Mouse (Mus musculus) embryonic facial prominence, embryonic 12.5 days (tissue): ENCODE measurements around the gene Uqcrq. TPM values are rescaled to one million over a fixed set of nuclear protein-coding genes. Genes with fewer than 3 reads are reported as not detected.
"Not testable (repeated sequence)": the region's sequence is repeated elsewhere in the genome, so short reads cannot be mapped to it uniquely, and the experiment has no call there.

ENCODE experiments used
- ATAC-seq: fragments of 200-750 bp; cut with Nextera tagmentation; 2 replicates; pipeline ENCODE4 v1.8.0; 2017; ENCODE audit not compliant: insufficient number of reproducible peaks, insufficient read depth, low FRiP score, low TSS enrichment
- H3K27ac ChIP-seq: fragments of 300-500 bp; sonication (generic); 2 replicates; pipeline ENCODE4 v1.5.1; 2016; ENCODE audit warnings: mild to moderate bottlenecking
- H3K27me3 ChIP-seq: fragments of 300-500 bp; sonication (generic); 2 replicates; pipeline ENCODE4 v1.6.1; 2016; ENCODE audit warnings: mild to moderate bottlenecking, moderate library complexity
- H3K36me3 ChIP-seq: fragments of 300-500 bp; sonication (generic); 2 replicates; pipeline ENCODE4 v1.6.1; 2016; ENCODE audit warnings: mild to moderate bottlenecking
- H3K4me1 ChIP-seq: fragments of 300-500 bp; sonication (generic); 2 replicates; pipeline ENCODE4 v1.6.1; 2016
- H3K4me2 ChIP-seq: fragments of 300-500 bp; sonication (generic); replicated peaks from 2 replicates; pipeline ENCODE4 v1.6.1; 2016; ENCODE audit warnings: mild to moderate bottlenecking, moderate library complexity
- H3K4me3 ChIP-seq: fragments of 300-500 bp; sonication (generic); 2 replicates; pipeline ENCODE4 v1.5.1; 2016; ENCODE audit warnings: mild to moderate bottlenecking
- H3K9ac ChIP-seq: fragments of 300-500 bp; sonication (generic); 2 replicates; pipeline ENCODE4 v1.6.1; 2016; ENCODE audit warnings: mild to moderate bottlenecking, moderate library complexity
- H3K9me3 ChIP-seq: fragments of 300-500 bp; sonication (generic); 2 replicates; pipeline ENCODE4 v1.6.1; 2016; ENCODE audit warnings: mild to moderate bottlenecking, moderate library complexity
- WGBS: fragments of 180-500 bp; shearing (Covaris S2); methylation state at CpG from one replicate; pipeline ENCODE4 v1.1.7; 2016; 5-methylcytosine and 5-hydroxymethylcytosine counted together
- polyA plus RNA-seq: library from polyadenylated mRNA; unstranded; fragments of >200 nt; fragmentation: Nextera tagmentation; extraction: Ambion mirVana; gene quantifications from 2 replicates; pipeline ENCODE4 v1.2.1, GENCODE M21; 2016

The Uqcrq gene
- polyA plus RNA-seq, 1 experiment from 2014 or later = 476 TPM

DNA sequence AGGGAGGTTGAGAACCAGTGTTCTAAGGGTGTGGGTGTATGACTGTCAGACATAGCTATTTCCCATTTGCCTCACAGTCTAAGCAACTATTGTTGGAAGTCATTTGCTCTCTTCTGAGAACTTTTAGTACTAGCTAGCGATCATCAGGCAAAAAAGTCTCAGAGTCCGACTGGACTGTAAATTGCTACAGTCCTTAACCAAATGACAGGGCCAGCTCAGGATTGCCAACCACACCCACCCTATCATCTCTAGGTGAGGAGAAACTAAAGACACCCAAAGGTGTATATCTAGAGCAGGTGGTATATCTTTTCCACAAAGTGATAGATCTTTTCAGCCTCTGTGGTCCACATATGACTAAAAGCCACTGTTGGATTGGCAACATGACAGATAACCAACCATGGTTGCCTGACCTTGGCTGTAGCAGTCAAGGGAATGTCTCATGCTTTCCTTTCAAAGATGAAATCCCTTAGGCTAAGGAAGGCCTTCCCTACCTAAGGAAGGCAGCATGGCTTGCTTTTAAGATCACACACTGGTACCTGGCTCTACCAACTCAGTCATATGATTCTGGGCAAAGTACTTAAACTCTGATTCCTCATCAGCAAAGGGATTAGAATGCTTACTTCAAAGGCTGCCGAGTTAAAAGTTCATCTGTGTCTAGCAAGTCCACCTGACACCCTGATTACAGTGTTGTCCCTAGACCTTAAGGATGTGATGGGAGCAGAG lies 2.5 kb downstream of the Uqcrq start:
- no peak overlapping the region for H3K4me2 ChIP-seq
- no peak overlapping the region for H3K4me3 ChIP-seq
- H3K27ac ChIP-seq = no peak overlapping the region
- no peaks in the 10 kb centered on the region for H3K27me3 ChIP-seq
- H3K4me1 ChIP-seq = peaks cover 7% of the 10 kb centered on the region
- H3K9me3 ChIP-seq = no peaks in the 10 kb centered on the region
- no peak overlapping the region for H3K9ac ChIP-seq
- WGBS = 89% methylated on average over 3 of the region's 3 CpGs
- peaks cover 8% of the 10 kb centered on the region for H3K36me3 ChIP-seq
- no peak for ATAC-seq

DNA sequence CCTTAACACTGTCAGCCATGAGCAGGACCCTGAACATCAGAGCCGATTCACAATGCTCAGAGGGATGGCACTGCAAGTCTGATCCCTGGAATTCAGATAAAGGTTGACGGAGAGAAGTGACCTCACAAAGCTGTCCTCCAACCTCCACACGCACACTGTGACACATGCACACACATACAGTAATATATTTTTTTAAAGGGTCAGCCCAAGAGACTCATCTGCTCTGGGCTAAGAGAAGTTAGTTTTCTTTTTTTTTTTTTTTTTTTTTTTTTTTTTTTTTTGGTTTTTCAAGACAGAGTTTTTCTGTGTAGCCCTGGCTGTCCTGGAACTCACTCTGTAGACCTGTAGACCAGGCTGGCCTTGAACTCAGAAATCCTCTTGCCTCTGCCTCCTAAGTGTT lies 3.7 kb downstream of the Uqcrq start:
- H3K4me3 ChIP-seq, H3K27me3 ChIP-seq, H3K36me3 ChIP-seq, H3K27ac ChIP-seq, H3K9ac ChIP-seq, ATAC-seq, H3K4me2 ChIP-seq, H3K4me1 ChIP-seq, H3K9me3 ChIP-seq: not testable (repeated sequence)
- 88% methylated on average over 3 of the region's 3 CpGs for WGBS

DNA sequence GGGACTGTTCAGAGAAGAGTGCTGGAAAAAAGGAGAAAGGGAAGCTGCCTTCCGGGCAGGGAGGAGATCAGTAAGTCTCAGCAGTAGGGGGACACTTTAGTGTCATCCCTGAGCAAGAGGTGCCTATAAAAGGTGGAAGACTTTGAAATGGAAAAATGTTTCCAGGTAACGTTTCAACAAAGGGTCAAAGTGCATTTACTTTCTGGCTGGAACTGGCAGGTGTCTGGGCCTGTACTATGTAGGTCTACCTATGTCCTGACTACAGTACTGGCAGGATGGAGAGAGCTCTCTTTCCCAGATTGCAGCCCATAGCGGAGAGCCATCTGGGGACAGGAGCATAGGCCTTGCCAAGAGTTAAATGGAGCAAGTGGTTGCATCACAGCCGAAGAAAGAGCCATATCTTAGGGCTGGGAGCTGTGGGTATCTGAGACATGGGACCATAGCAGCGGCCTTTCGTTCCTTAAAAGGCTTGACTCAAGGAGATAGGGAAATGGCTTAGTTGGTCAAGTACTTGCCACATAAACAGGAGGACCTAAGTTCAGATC lies 4.8 kb downstream of the Uqcrq start:
- Histone ChIP-seq H3K4me1 (peaks cover 7% of the 10 kb centered on the region), H3K4me3 (no peak overlapping the region), H3K27ac (no peak overlapping the region), H3K4me2 (no peak overlapping the region), H3K27me3 (no peaks in the 10 kb centered on the region), H3K9me3 (no peaks in the 10 kb centered on the region), H3K36me3 (peaks cover 15% of the 10 kb centered on the region), H3K9ac (no peak overlapping the region)
- WGBS = 83% methylated on average over 6 of the region's 6 CpGs
- ATAC-seq = no peak

DNA sequence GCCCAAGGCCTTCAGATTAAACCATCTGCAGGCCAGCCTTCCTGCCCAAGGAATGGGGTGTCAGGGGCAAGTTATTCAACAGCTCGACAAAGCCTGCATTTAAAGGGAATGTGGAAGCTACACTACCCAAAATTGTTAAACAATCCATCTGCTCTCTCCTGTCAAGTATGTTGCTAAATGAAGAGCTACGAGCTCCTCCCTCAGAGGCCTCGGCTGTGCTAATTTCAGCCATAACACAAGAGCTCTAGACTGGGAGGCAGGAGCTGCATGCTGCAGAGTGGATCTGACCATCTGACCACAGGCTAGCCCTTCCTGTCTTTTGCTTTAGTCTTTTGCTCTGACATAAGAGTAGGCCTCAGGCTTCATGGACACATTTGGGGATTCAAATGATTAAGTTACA lies 5.4 kb downstream of the Uqcrq start:
- 85% methylated on average over 3 of the region's 3 CpGs for WGBS
- peaks cover 16% of the 10 kb centered on the region for H3K36me3 ChIP-seq
- H3K4me3 ChIP-seq = no peak overlapping the region
- H3K4me1 ChIP-seq = peaks cover 7% of the 10 kb centered on the region
- H3K4me2 ChIP-seq = no peak overlapping the region
- H3K9ac ChIP-seq = no peak overlapping the region
- ATAC-seq = no peak
- H3K9me3 ChIP-seq = no peaks in the 10 kb centered on the region
- no peak overlapping the region for H3K27ac ChIP-seq
- H3K27me3 ChIP-seq = no peaks in the 10 kb centered on the region

DNA sequence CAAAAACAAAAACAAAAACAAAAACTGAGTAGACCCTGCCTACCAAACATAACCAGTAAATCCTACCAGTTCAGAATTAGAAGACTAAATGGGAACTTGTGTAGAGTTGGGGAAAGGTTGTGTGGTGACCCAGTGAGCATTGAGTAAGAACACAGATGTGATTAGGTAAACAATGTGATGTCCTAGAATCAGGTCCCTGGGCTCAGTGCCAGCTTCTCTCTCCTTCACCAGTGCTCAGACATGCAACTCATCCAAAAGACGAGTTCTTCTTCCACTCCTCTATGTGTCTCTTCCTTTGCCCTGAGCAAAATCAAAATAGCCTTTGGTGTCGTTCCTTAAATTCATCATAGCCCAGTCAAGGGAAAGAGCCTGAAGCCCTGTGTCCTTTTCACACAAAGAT lies 5.8 kb downstream of the Uqcrq start:
- 68% methylated on average over 2 of the region's 2 CpGs for WGBS
- ATAC-seq = no peak
- no peaks in the 10 kb centered on the region for H3K27me3 ChIP-seq
- peaks cover 20% of the 10 kb centered on the region for H3K36me3 ChIP-seq
- H3K4me3 ChIP-seq = no peak overlapping the region
- peaks cover 5% of the 10 kb centered on the region for H3K4me1 ChIP-seq
- no peak overlapping the region for H3K9ac ChIP-seq
- no peak overlapping the region for H3K4me2 ChIP-seq
- H3K9me3 ChIP-seq = no peaks in the 10 kb centered on the region
- H3K27ac ChIP-seq = no peak overlapping the region; the same call in 1 of the 2 replicates

DNA sequence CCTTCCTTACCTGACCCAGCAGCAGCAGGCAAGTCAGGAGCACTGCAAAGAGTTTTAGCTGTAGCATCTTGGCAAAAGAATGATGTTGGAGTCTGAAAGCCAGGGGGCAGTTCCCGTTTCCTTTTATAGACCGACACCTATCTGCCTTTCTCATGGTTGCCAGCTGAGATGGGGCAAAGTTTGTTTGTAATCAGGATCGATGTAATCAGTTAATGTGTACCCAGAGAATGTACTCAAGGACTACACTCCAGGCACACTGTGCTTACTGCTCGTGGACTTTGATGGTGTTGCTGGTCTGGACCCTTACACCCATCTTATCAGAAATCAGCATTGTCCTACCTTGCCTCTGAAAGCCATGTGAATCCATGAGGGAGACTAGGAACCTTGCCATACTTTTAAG lies 7.6 kb downstream of the Uqcrq start, which contains the start of gene Leap2:
Gene Leap2 (minus strand): TSS at position 135 of the 400 bp plus-strand sequence.
- H3K27me3 ChIP-seq = no peaks in the 10 kb centered on the region
- H3K4me1 ChIP-seq = no peaks in the 10 kb centered on the region
- H3K27ac ChIP-seq = no peak within 1 kb of the TSS
- H3K9ac ChIP-seq = no peak within 1 kb of the TSS
- no peak for ATAC-seq
- H3K4me2 ChIP-seq = no peak within 1 kb of the TSS
- peaks cover 23% of the 10 kb centered on the region for H3K36me3 ChIP-seq
- no peaks in the 10 kb centered on the region for H3K9me3 ChIP-seq
- H3K4me3 ChIP-seq = no peak within 1 kb of the TSS
- WGBS = 90% methylated on average over 4 of the region's 4 CpGs

DNA sequence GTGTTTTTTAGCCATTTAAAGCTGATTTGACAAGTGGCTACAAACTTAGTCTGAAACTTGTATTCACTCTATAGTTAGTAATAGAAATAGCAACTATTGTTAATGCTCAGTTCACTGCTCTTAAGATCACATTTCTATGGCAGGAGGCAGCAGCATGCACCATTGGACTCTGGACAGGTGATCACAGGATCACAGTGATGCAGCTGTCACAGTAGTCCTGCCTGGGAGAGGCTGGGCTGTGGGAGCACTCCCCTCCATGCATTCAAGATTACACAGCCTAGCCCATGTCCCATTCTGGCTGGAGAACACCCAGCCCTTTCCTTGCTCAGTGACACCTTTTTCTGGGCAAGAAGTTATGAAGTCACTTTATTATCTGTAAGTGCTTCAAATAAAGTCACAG lies 12.6 kb downstream of the Uqcrq start:
- Histone ChIP-seq H3K36me3 (peaks cover 70% of the 10 kb centered on the region), H3K9me3 (no peaks in the 10 kb centered on the region), H3K4me2 (no peak overlapping the region), H3K4me3 (no peak overlapping the region), H3K4me1 (no peaks in the 10 kb centered on the region), H3K9ac (no peak overlapping the region), H3K27me3 (no peaks in the 10 kb centered on the region), H3K27ac (no peak overlapping the region)
- no peak for ATAC-seq

DNA sequence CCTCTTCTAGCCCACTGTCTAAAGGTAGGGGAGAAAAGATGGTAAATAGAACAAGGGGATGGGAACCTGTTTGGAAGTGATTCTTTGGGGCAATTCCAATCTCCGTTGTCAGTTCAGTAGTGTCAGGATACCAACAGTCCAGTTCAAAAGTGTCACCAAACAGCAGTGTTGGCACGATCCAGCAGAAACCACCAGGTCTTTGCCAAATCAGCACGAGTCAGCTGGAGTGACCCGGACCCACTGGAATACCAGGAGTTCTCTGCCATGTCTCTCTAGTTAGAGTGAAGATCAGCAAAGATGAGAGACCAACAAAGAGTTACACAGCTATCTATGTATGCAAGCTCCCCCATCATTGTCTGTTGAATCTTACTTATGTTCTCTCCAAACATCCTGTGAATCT lies 16.8 kb downstream of the Uqcrq start:
- H3K9me3 ChIP-seq = no peaks in the 10 kb centered on the region
- ATAC-seq = no peak
- no peak overlapping the region for H3K4me2 ChIP-seq
- no peaks in the 10 kb centered on the region for H3K4me1 ChIP-seq
- no peak overlapping the region for H3K9ac ChIP-seq
- no peaks in the 10 kb centered on the region for H3K27me3 ChIP-seq
- WGBS = 93% methylated on average over 4 of the region's 4 CpGs
- H3K27ac ChIP-seq = no peak overlapping the region
- H3K36me3 ChIP-seq = peaks cover 87% of the 10 kb centered on the region
- no peak overlapping the region for H3K4me3 ChIP-seq

DNA sequence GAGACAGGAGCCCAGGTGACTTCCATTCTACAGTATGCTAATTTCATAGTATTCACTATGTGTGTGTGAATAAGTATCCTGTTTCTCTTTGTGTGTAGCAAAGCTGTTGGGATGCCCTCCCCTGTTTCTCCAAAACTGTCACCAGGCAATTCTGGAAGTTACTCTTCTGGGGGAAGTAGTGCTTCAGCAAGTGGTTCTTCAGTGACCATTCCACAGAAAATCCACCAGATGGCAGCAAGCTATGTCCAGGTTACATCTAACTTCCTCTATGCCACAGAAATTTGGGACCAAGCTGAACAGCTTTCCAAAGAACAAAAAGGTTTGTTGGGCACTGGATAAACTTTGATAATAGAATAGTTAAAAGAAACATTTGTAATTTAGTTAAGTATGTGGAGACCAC lies 18.9 kb downstream of the Uqcrq start:
- Histone ChIP-seq H3K4me3 (no peak overlapping the region), H3K4me1 (no peaks in the 10 kb centered on the region), H3K27me3 (no peaks in the 10 kb centered on the region), H3K27ac (no peak overlapping the region), H3K36me3 (peaks cover 84% of the 10 kb centered on the region), H3K9ac (no peak overlapping the region), H3K9me3 (no peaks in the 10 kb centered on the region), H3K4me2 (no peak overlapping the region)
- no peak for ATAC-seq

DNA sequence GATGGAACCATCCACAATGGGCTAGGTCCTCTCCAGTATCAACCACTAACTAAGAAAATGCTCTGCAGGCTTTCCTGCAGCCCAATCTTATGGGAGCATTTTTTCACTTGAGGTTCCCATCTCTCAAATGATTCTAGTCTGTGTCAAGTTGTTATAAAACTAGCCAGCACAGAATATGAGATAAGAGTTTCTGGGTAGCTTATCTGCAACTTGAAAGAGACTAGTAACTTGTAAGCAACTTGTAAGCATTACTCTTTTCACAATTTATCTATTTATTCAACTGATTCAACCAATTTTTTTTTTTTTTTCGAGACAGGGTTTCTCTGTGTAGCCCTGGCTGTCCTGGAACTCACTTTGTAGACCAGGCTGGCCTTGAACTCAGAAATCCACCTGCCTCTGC lies 27.0 kb downstream of the Uqcrq start:
- whole genome bisulfite sequencing = 93% methylated on average over 1 of the region's 1 CpGs
- Histone ChIP-seq H3K9ac (no peak overlapping the region), H3K9me3 (no peaks in the 10 kb centered on the region), H3K27ac (no peak overlapping the region), H3K4me2 (no peak overlapping the region), H3K36me3 (peaks cover 78% of the 10 kb centered on the region), H3K4me3 (no peak overlapping the region), H3K4me1 (no peaks in the 10 kb centered on the region), H3K27me3 (no peaks in the 10 kb centered on the region)
- ATAC-seq = no peak

DNA sequence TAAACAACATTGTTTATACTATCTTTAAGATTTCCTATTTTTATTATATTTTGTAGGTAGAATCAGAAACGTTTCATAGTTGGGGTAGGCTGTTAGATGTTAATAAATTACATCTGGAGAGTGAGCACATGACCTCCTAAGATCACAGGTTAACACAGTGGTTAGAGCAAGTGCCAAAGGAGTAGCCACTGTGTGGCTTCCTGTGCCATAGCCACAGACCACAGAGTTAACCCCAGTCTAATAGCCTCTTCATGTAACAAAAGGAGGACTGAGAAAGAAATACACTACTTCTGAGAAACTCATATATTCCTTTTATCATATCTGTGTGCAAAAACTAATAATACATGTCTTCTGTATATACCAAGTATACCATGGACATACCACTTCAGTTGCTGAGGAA lies 36.8 kb downstream of the Uqcrq start:
- 73% methylated on average over 1 of the region's 1 CpGs for WGBS
- no peak overlapping the region for H3K4me2 ChIP-seq
- H3K27me3 ChIP-seq = no peaks in the 10 kb centered on the region
- H3K4me3 ChIP-seq = no peak overlapping the region
- no peak overlapping the region for H3K9ac ChIP-seq
- no peak overlapping the region for H3K27ac ChIP-seq
- peaks cover 55% of the 10 kb centered on the region for H3K36me3 ChIP-seq
- ATAC-seq = no peak
- H3K9me3 ChIP-seq = no peaks in the 10 kb centered on the region
- no peaks in the 10 kb centered on the region for H3K4me1 ChIP-seq

DNA sequence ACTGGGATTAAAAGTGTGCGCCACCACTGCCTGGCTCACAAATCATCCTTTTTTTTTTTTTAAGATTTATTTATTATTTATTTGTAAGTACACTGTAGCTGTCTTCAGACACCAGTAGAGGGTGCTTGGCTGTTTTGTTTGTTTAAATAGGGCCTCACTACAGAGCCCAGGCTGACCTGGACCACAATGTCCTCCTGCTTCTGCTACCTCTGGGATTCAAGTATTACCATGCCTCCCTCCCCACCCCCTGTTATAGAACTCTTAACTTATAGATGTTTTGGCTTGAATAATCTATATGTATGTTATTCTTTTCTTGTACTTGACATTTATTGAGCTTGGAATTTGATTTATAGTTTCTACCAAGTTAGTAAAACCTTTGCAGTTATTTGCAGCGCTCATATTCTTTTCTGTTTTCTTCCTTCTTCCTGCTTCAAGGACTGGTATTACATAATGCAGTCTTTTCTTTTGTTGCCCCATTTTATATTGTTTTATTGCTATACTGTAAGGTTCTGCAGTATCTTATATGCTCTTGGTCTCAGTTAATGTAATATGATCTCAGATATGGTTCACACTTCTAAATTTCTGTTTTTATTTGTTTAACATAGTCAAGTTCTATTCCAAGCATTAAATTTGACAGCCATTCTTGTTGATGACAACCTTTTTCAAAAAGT lies 46.7 kb downstream of the Uqcrq start:
- no peak overlapping the region for H3K27ac ChIP-seq
- peaks cover 38% of the 10 kb centered on the region for H3K36me3 ChIP-seq
- H3K4me2 ChIP-seq = no peak overlapping the region
- 95% methylated on average over 2 of the region's 2 CpGs for WGBS
- no peaks in the 10 kb centered on the region for H3K9me3 ChIP-seq
- ATAC-seq = no peak
- no peak overlapping the region for H3K4me3 ChIP-seq
- H3K27me3 ChIP-seq = no peaks in the 10 kb centered on the region
- H3K9ac ChIP-seq = no peak overlapping the region
- no peaks in the 10 kb centered on the region for H3K4me1 ChIP-seq
